Mouse (Mus musculus): ENCODE measurements at regions not wholly inside any gene's neighbourhood (a gene's known extent, or its start where the extent isn't known, plus 50 kb on each side); places are given as distances from the start of the nearest gene placed in this dataset.
"Not testable (repeated sequence)": the region's sequence is repeated elsewhere in the genome, so short reads cannot be mapped to it uniquely, and the experiment has no call there.

GRCm38 (mm10) chr16:55168433-55168832 lies 129.4 kb downstream of the Zpld1 start:
- DNase-seq (ENCODE audit: low spot score) = no peak

- no peak for DNase-seq (ENCODE audit: low spot score)
Observed at GRCm38 (mm10) chr16:55166181-55166848, 131.5 kb downstream of the Zpld1 start.

GRCm38 (mm10) chr16:55162926-55163325 lies 134.9 kb downstream of the Zpld1 start:
- no peak for DNase-seq (ENCODE audit: low spot score)

- peak; percentile 55 for DNase-seq (ENCODE audit: low spot score)
Observed at GRCm38 (mm10) chr16:55151726-55152125, 146.1 kb downstream of the Zpld1 start.

GRCm38 (mm10) chr16:55142431-55143173 lies 155.2 kb downstream of the Zpld1 start:
- no peak for DNase-seq (ENCODE audit: low spot score)

- DNase-seq (ENCODE audit: low spot score) = no peak
Observed at GRCm38 (mm10) chr16:55134961-55135360, 162.8 kb downstream of the Zpld1 start.

GRCm38 (mm10) chr16:55097651-55098050 lies 200.1 kb downstream of the Zpld1 start:
- no peak for DNase-seq (ENCODE audit: low spot score)

GRCm38 (mm10) chr16:55087461-55087860 lies 210.3 kb downstream of the Zpld1 start:
- no peak for DNase-seq (ENCODE audit: low spot score)

- no peak for DNase-seq (ENCODE audit: low spot score)
Observed at GRCm38 (mm10) chr16:55076172-55076571, 221.6 kb downstream of the Zpld1 start.

GRCm38 (mm10) chr16:55039777-55040176 lies 258.0 kb downstream of the Zpld1 start:
- no peak for DNase-seq (ENCODE audit: low spot score)

GRCm38 (mm10) chr16:55001661-55002289 lies 296.0 kb downstream of the Zpld1 start:
- peak; percentile 30 for DNase-seq (ENCODE audit: low spot score)

GRCm38 (mm10) chr16:54991595-54992240 lies 306.1 kb downstream of the Zpld1 start:
- no peak for DNase-seq (ENCODE audit: low spot score)

GRCm38 (mm10) chr16:54983759-54984218 lies 314.0 kb downstream of the Zpld1 start:
- DNase-seq (ENCODE audit: low spot score) = no peak

- DNase-seq (ENCODE audit: low spot score) = no peak
Observed at GRCm38 (mm10) chr16:54970356-54970755, 327.4 kb downstream of the Zpld1 start.

GRCm38 (mm10) chr16:54943808-54944315 lies 353.9 kb downstream of the Zpld1 start:
- DNase-seq (ENCODE audit: low spot score) = no peak

GRCm38 (mm10) chr16:54928259-54928658 lies 369.5 kb downstream of the Zpld1 start:
- DNase-seq (ENCODE audit: low spot score) = no peak

GRCm38 (mm10) chr16:54902911-54903310 lies 394.9 kb downstream of the Zpld1 start:
- DNase-seq (ENCODE audit: low spot score) = no peak

GRCm38 (mm10) chr16:54901461-54901860 lies 396.3 kb downstream of the Zpld1 start:
- DNase-seq (ENCODE audit: low spot score) = no peak

- no peak for DNase-seq (ENCODE audit: low spot score)
Observed at GRCm38 (mm10) chr16:54894661-54895060, 403.1 kb downstream of the Zpld1 start.

- DNase-seq (ENCODE audit: low spot score) = no peak
Observed at GRCm38 (mm10) chr16:54857369-54857768, 440.4 kb downstream of the Zpld1 start.

- DNase-seq (ENCODE audit: low spot score) = not testable (repeated sequence)
Observed at GRCm38 (mm10) chr16:54842996-54843395, 454.8 kb downstream of the Zpld1 start.
